Mouse (Mus musculus) frontal cortex, postnatal 25 days (tissue): ENCODE results near the gene Slc6a8.

ENCODE experiments used
- DNase-seq, 2 experiments: peaks; one replicate each; pipeline ENCODE4 v3.0.0; 2022; ENCODE audit warnings: low spot score in 2 of 2

Slc6a8 gene

GRCm38 (mm10) chrX:73672879-73673618, at the start of gene Slc6a8:
Gene Slc6a8 (plus strand): TSS chrX:73673150.
- DNase-seq, result no peak

GRCm38 (mm10) chrX:73626981-73627380, 46.0 kb upstream of the Slc6a8 start:
- DNase-seq, result no peak

GRCm38 (mm10) chrX:73635425-73635824, 37.5 kb upstream of the Slc6a8 start:
- no peak for DNase-seq

- no peak for DNase-seq
Observed at GRCm38 (mm10) chrX:73637415-73637814, 35.5 kb upstream of the Slc6a8 start.

GRCm38 (mm10) chrX:73639255-73639675, 33.7 kb upstream of the Slc6a8 start, which contains the start of gene Dusp9:
Gene Dusp9 (plus strand): TSS chrX:73639419.
- no peak for DNase-seq

GRCm38 (mm10) chrX:73639901-73640469, 33.0 kb upstream of the Slc6a8 start:
- no peak for DNase-seq

GRCm38 (mm10) chrX:73645121-73645520, 27.8 kb upstream of the Slc6a8 start:
- DNase-seq, result no peak

- no peak for DNase-seq
Observed at GRCm38 (mm10) chrX:73650869-73651268, 22.1 kb upstream of the Slc6a8 start.

GRCm38 (mm10) chrX:73653392-73653791, 19.6 kb upstream of the Slc6a8 start:
- DNase-seq, result no peak

GRCm38 (mm10) chrX:73654177-73654576, 18.8 kb upstream of the Slc6a8 start:
- DNase-seq, result peak in 1 of 2 experiments; percentile 56

GRCm38 (mm10) chrX:73655529-73655928, 17.4 kb upstream of the Slc6a8 start:
- no peak for DNase-seq

GRCm38 (mm10) chrX:73658391-73658790, 14.6 kb upstream of the Slc6a8 start:
- no peak for DNase-seq

- no peak for DNase-seq
Observed at GRCm38 (mm10) chrX:73658936-73659574, 13.9 kb upstream of the Slc6a8 start.

- DNase-seq, result no peak
Observed at GRCm38 (mm10) chrX:73659575-73660283, 13.2 kb upstream of the Slc6a8 start, which contains the start of gene Pnck. Gene Pnck (minus strand): TSS chrX:73660117.

GRCm38 (mm10) chrX:73660284-73660665, 12.7 kb upstream of the Slc6a8 start:
- DNase-seq, result no peak

- DNase-seq, result no peak
Observed at GRCm38 (mm10) chrX:73663143-73663542, 9.8 kb upstream of the Slc6a8 start.

- no peak for DNase-seq
Observed at GRCm38 (mm10) chrX:73672031-73672431, 919 bp upstream of the Slc6a8 start.

GRCm38 (mm10) chrX:73673619-73673967, 643 bp downstream of the Slc6a8 start:
- no peak for DNase-seq

GRCm38 (mm10) chrX:73673968-73674661, 1.2 kb downstream of the Slc6a8 start:
- no peak for DNase-seq

GRCm38 (mm10) chrX:73675231-73675630, 2.3 kb downstream of the Slc6a8 start:
- no peak for DNase-seq

- DNase-seq, result no peak
Observed at GRCm38 (mm10) chrX:73676668-73677067, 3.7 kb downstream of the Slc6a8 start.

- DNase-seq, result no peak
Observed at GRCm38 (mm10) chrX:73684156-73684555, 11.2 kb downstream of the Slc6a8 start.
